Mouse (Mus musculus): Measurements from ENCODE around the gene Unk.
A peak's percentile ranks its signal among the peaks of the same experiment; 100 is the strongest.
"Not testable (repeated sequence)": the region's sequence is repeated elsewhere in the genome, so short reads cannot be mapped to it uniquely, and the experiment has no call there.

Unk gene

DNA sequence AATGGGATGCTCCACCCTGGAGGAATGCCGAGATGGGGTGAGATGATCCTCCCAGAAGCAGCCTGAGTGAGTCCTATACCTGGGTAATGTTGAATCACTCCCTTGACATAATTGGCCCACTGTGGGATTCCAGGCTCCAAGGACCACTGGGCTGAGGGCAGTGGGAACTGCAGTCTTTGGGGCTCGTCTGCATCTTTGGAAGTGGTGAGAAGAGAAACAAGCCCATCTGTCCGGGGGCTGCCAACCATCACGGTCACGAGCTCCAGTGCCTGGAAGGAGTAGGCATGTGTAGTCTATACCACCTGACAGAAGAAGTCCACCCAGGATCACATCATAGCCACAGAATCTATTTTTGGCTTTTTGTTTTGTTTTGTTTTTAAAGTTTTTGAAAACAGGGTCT lies 19.2 kb upstream of the Unk start:
- DNase-seq (ENCODE audit: low read depth, low spot score), result no peak

DNA sequence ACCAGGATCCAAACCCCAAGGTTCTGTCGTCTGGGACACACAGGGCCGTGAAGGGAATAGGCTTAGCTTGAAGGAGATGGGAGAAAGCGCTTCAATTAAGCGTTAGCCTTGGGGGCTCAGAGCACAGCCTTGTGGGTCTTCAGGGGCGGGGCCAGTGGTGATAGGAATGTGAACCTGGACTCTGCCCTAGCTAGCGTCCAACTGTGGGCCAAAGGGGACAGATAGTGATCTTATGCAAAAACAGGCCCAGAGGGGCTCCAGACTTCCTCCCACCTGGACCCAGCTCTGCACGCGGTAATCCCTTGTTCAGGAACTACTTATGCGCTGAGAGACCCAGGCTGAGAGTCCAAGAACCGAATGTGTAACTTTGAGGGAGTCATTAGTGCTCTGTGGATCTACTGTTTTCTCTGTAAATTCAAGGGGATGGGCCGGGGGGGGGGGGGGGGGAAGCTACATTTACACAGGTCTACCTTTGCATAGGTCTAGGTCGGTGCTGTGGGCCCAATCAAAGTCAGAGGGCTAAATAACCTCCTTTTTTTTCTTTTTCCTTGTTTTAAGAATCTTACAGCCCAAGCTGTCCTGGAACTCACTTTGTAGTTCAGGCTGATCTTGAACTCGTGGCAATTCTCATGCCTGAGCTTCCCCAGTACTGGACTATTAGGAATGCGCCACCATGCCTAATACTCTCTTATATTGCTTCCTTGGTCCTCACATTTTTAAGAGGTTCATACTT lies 18.4 kb upstream of the Unk start:
- DNase-seq (ENCODE audit: low read depth, low spot score), result no peak

GRCm38 (mm10) chr11:116012262-116012947 lies 17.7 kb upstream of the Unk start, which contains the start of gene Galk1:
Galk1 (minus strand) TSS chr11:116012719.
- peak; percentile 56 for DNase-seq (ENCODE audit: low read depth, low spot score)

DNA sequence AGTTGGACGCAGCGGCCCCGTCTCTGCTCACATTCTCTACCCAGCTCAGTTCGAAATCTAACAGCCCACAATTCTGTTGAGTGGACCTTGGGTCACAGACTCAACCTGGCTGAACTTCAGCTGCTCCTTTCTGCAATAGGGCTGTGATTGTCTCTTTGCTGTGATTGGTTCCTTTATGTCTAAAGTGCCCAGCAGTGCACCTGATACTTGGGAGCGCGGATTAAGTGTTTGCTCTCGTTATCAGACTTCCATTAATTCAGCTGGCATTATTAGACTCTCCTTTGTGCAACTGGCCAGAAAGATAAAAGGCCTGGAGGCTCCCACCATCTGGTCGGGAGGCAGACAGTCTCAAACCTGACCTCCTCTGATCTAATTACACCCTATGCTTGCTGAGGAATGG lies 15.3 kb upstream of the Unk start:
- no peak for DNase-seq (ENCODE audit: low read depth, low spot score)

- DNase-seq (ENCODE audit: low read depth, low spot score), result no peak
Observed at GRCm38 (mm10) chr11:116018106-116018505, 12.0 kb upstream of the Unk start.

DNA sequence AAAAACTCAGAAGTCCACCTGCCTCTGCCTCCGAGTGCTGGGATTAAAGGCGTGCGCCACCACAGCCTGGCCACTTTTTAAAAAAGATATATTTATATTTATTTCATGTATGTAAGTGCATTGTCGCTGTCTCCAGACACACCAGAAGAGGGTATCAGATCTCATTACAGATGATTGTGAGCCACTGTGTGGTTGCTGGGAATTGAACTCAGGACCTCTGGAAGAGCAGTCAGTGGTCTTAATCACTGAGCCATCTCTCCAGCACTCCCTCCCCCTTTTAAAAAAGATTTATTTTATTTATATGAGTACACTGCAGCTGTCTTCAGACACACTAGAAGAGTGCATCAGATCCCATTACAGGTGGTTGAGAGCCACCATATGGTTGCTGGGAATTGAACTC lies 11.3 kb upstream of the Unk start:
- DNase-seq (ENCODE audit: low read depth, low spot score), result not testable (repeated sequence)

DNA sequence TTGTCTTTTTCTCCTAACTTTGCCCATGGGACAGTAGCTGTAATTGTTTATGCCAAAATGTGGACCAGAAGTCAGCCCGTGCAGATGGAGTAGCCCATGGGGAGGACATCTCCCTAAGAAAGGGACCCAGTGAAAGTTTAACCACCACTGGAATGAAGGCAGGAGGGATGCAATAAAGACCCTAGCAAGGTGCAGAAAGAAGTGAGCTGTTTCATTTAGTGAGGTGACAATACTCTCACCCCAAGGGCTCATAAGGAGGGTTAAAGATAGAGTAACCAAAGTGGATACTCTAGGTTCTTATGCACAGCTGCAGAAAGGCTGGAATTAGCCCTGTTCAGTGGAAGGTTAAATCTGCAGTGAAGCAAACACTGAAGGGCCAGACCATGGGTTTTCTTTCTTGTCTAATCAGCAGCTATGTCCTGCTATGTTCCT lies 10.7 kb upstream of the Unk start:
- DNase-seq (ENCODE audit: low read depth, low spot score), result no peak

GRCm38 (mm10) chr11:116019976-116020411 lies 10.1 kb upstream of the Unk start:
- DNase-seq (ENCODE audit: low read depth, low spot score), result no peak

DNA sequence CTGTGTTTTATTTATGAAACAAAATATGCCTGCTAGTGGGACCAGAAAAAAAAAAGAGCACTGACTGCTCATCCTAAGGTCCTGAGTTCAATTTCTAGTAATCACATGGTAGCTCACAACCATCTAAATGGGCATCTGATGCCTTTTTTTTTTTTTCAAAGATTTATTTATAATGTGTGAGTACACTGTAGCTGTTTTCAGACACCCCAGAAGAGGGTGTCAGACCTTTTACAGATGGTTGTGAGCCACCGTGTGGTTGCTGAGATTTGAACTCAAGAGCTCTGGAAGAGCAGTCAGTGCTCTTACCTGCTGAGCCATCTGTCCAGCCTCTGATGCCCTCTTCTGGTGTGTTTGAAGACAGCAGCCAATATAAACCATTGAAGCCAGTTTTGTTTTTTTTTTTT lies 9.6 kb upstream of the Unk start:
- no peak for DNase-seq (ENCODE audit: low read depth, low spot score)

GRCm38 (mm10) chr11:116021328-116022220 lies 8.5 kb upstream of the Unk start:
- DNase-seq (ENCODE audit: low read depth, low spot score), result no peak

GRCm38 (mm10) chr11:116022256-116022780 lies 7.8 kb upstream of the Unk start:
- DNase-seq (ENCODE audit: low read depth, low spot score), result no peak

GRCm38 (mm10) chr11:116023074-116023770 lies 6.9 kb upstream of the Unk start:
- DNase-seq (ENCODE audit: low read depth, low spot score), result not testable (repeated sequence)

- peak; percentile 64 for DNase-seq (ENCODE audit: low read depth, low spot score)
Observed at GRCm38 (mm10) chr11:116023771-116024355, 6.3 kb upstream of the Unk start.

DNA sequence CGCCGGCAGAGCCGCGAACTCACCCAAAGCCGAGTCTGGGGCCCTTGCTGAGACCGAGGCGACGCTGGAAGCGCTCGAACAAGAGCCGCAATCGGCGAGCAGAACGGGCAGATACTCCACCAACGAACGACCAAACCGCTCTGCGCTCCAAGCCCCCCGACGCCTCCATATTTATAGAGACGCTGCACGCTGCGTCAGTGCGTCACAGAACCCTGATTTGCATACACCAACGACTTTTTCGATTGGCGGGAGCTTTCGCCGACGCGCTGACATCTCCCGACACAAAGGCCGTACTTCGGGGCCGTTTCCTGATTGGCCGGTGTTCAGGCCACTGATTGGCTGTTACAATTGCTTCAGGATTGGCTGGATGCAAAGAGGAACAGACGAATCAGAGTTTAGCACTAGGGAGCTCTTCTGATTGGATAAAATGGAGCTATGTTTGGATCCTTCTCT lies 5.7 kb upstream of the Unk start:
- peak; percentile 97 for DNase-seq (ENCODE audit: low read depth, low spot score)

DNA sequence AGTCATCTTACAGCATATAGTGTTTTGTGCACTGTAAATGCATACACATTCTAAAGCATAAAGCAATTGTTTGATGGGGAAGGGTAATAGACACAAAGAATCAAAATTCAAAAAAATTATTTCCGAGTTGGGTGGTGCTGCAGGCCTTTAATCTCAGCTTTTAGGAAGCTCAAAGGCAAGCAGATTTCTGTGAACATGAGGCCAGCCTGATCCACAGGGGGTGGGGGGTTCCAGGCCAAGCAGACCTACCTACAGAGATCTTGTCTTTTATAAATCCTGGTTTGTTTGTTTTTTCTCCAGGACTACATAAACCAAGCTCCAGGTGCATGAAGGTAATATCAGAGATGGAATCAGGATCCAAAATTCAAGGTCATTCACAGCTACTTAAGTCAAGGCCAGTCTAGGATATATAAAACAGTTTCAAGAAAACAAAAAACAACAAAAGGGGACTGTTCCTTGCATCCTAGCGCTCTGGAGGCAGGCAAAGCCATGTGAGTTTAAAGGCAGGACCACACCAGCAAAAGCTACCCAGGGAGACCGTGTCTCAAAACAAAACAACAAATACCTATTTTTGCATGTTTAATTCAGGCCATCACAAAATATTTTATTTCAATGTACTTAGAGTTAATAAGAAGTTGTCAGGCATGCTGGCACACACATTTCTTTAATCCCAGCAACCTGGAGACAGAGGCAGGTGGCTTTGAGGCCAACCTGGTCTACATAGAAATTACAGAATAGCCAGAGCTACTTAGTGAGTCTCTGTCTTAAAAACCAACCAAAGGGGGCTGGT lies 4.9 kb upstream of the Unk start:
- DNase-seq (ENCODE audit: low read depth, low spot score), result no peak

DNA sequence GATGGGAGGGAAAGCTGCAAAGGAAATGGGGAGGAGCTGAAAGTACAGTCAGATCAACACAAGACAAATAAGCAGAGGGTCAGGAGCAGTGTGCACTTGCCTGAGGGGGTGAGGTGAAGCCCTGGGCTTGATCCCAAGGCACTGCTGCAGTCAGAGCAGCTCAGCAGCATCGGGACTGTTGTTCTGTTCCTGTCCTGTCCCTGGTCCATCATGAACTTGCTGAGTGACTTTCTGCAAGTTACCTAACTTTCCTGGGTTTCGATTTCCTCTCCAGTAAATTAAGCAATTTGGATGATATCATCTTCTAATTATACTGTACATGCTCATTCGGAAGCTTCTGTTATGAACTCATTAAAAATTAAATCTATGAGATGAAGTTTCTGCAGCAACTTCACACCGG lies 2.4 kb upstream of the Unk start, which contains the start of gene H3f3b:
Gene H3f3b (minus strand): TSS at position 207 of the 400 bp plus-strand sequence.
- DNase-seq (ENCODE audit: low read depth, low spot score), result no peak

DNA sequence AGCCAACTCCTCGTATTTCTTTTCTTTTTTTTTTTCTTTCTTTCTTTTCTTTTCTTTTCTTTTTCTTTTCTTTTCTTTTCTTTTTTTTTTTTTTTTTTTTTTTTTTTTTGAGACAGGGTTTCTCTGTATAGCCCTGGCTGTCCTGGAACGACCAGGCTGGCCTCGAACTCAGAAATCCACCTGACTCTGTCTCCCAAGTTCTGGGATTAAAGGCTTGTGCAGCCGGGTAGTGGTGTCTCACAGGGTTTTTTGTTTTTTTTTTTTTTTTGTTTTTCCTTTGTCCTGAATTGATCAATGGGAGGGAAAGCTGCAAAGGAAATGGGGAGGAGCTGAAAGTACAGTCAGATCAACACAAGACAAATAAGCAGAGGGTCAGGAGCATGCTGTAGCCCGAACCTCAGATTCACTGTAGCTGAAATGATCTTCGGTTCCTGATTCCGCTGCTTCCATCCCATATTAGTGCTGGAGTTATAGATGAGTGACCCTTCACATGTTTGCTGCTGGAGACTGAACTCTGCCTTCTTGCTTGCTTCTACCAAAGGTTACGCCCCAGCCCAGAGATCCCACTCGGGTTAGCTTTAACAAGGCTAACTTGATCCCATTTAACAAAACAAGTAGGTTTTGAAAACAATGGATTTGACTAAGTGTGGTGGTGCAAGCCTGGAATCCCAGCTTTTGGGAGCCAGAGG lies 1.8 kb upstream of the Unk start:
- no peak for DNase-seq (ENCODE audit: low read depth, low spot score)

- DNase-seq (ENCODE audit: low read depth, low spot score), result no peak
Observed at GRCm38 (mm10) chr11:116029086-116029865, 846 bp upstream of the Unk start.
